Mouse (Mus musculus): ENCODE data around the gene Tmem144. TPM values are rescaled to one million over a fixed set of nuclear protein-coding genes. Genes with fewer than 3 reads are reported as not detected.
"Not testable (repeated sequence)": the region's sequence is repeated elsewhere in the genome, so short reads cannot be mapped to it uniquely, and the experiment has no call there.

The Tmem144 gene
- polyA plus RNA-seq, 1 experiment: 6.6 TPM

DNA sequence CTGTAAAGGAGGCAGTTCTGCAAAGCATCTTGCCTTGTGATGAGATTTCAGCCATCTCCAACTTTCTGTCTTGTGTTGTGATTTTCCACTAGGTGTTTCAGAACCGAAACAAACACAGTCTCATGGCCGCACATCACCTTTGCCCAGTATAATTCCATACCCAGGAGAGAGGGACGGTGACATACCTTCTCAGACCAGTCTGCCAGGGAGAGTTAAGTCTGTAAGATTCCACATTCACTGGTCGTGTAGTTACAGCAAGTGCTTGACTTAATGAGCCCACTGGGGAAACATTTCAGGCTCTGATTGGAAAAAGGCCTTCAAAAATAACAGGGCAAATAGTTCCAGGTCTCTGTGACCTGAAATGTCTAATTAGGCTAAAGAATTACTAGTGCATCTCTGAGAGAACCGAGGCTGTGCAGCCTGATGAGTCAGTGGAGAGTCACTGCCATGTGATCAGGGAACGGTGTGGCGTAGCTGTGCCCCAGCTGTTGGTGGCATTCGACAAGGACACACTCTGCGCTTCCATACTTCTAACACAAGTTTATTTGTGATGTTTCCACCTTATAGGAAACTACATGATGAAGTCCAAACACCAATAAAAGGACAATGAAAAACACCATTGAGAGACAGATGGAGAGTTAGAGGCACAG, 43.9 kb downstream of the Tmem144 start:
- WGBS: 79% methylated on average over 9 of the region's 9 CpGs
- no peaks in the 10 kb centered on the region for H3K27me3 ChIP-seq (ENCODE audit: control insufficient read depth, insufficient read depth, low read length)
- no peak overlapping the region for H3K27ac ChIP-seq (ENCODE audit: insufficient read depth, low read length)
- no peaks in the 10 kb centered on the region for H3K4me1 ChIP-seq (ENCODE audit: control insufficient read depth, insufficient read depth, low read length)
- H3K4me3 ChIP-seq (replicated peaks; ENCODE audit: insufficient read depth, low read depth, low read length): no peak overlapping the region
- DNase-seq: no peak
- no peak for TF ChIP-seq POLR2A (IDR thresholded peaks at IDR 0.05; ENCODE audit: borderline replicate concordance, insufficient read depth, low read length)
- TF ChIP-seq CTCF (IDR thresholded peaks at IDR 0.05; ENCODE audit: borderline replicate concordance, insufficient read depth, low read depth, low read length): no peak

- not testable (repeated sequence) for H3K27ac ChIP-seq (ENCODE audit: insufficient read depth, low read length); H3K4me3 ChIP-seq (replicated peaks; ENCODE audit: insufficient read depth, low read depth, low read length); H3K4me1 ChIP-seq (ENCODE audit: control insufficient read depth, insufficient read depth, low read length); H3K27me3 ChIP-seq (ENCODE audit: control insufficient read depth, insufficient read depth, low read length); DNase-seq
- WGBS: 68% methylated on average over 7 of the region's 7 CpGs
These were observed 51.8 kb downstream of the Tmem144 start for GRCm38 (mm10) chr3:79800761-79801160.

GRCm38 (mm10) chr3:79792307-79792706, 60.3 kb downstream of the Tmem144 start:
- no peaks in the 10 kb centered on the region for H3K27me3 ChIP-seq (ENCODE audit: control insufficient read depth, insufficient read depth, low read length)
- H3K4me1 ChIP-seq (ENCODE audit: control insufficient read depth, insufficient read depth, low read length): no peaks in the 10 kb centered on the region
- H3K27ac ChIP-seq (ENCODE audit: insufficient read depth, low read length): no peak overlapping the region
- no peak for TF ChIP-seq CTCF (IDR thresholded peaks at IDR 0.05; ENCODE audit: borderline replicate concordance, insufficient read depth, low read depth, low read length)
- no peak overlapping the region for H3K4me3 ChIP-seq (replicated peaks; ENCODE audit: insufficient read depth, low read depth, low read length)
- 50% methylated on average over 6 of the region's 6 CpGs for WGBS
- no peak for DNase-seq

DNA sequence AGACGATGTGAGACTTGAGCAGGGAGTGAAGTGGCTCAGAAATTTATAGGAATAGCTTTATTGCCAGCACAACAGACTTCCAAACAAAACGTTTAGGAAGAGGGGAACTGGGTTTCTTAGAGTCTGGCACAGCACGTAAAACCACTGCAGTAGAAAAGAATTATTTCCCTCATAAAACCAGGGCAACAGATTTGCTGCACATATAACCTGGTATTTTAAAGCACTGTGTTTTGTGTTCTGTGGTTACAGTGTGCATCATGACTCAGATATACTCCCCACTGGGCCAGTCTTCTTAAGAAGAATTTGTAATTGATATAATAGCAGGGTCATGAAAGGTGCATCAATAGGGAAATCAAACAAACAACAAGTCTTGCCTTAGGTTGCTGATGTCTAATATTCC, 62.2 kb downstream of the Tmem144 start:
- no peaks in the 10 kb centered on the region for H3K4me1 ChIP-seq (ENCODE audit: control insufficient read depth, insufficient read depth, low read length)
- H3K27me3 ChIP-seq (ENCODE audit: control insufficient read depth, insufficient read depth, low read length): no peaks in the 10 kb centered on the region
- 72% methylated on average over 3 of the region's 3 CpGs for WGBS
- H3K4me3 ChIP-seq (replicated peaks; ENCODE audit: insufficient read depth, low read depth, low read length): no peak overlapping the region
- TF ChIP-seq POLR2A (IDR thresholded peaks at IDR 0.05; ENCODE audit: borderline replicate concordance, insufficient read depth, low read length) (no peak), CTCF (IDR thresholded peaks at IDR 0.05; ENCODE audit: borderline replicate concordance, insufficient read depth, low read depth, low read length) (no peak)
- H3K27ac ChIP-seq (ENCODE audit: insufficient read depth, low read length): no peak overlapping the region
- DNase-seq: no peak

DNA sequence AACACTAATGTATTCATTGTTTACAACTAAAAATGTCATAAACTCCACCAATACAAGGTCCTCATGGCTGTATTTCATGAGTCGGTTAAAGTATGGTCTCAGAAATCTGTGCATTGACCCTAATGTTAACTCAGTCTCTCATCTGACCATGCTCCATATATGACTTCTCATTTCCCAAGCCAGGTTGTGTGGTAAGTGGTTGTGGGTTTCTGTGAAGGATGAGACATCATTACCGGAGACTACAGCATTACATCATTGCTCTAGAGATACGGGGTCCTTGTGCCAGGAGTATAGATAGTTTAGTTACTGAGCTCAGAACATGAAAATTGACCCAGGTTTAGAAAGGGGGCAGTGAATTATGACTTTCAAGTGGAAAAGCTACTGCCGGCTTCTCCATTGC, 63.0 kb downstream of the Tmem144 start:
- TF ChIP-seq CTCF (IDR thresholded peaks at IDR 0.05; ENCODE audit: borderline replicate concordance, insufficient read depth, low read depth, low read length) (no peak), POLR2A (IDR thresholded peaks at IDR 0.05; ENCODE audit: borderline replicate concordance, insufficient read depth, low read length) (no peak)
- no peaks in the 10 kb centered on the region for H3K27me3 ChIP-seq (ENCODE audit: control insufficient read depth, insufficient read depth, low read length)
- no peak overlapping the region for H3K4me3 ChIP-seq (replicated peaks; ENCODE audit: insufficient read depth, low read depth, low read length)
- no peaks in the 10 kb centered on the region for H3K4me1 ChIP-seq (ENCODE audit: control insufficient read depth, insufficient read depth, low read length)
- 89% methylated on average over 4 of the region's 4 CpGs for WGBS
- no peak for DNase-seq
- H3K27ac ChIP-seq (ENCODE audit: insufficient read depth, low read length): no peak overlapping the region

- WGBS: 76% methylated on average over 6 of the region's 6 CpGs
- no peaks in the 10 kb centered on the region for H3K27me3 ChIP-seq (ENCODE audit: control insufficient read depth, insufficient read depth, low read length)
- H3K27ac ChIP-seq (ENCODE audit: insufficient read depth, low read length): no peak overlapping the region
- no peaks in the 10 kb centered on the region for H3K4me1 ChIP-seq (ENCODE audit: control insufficient read depth, insufficient read depth, low read length)
- H3K4me3 ChIP-seq (replicated peaks; ENCODE audit: insufficient read depth, low read depth, low read length): no peak overlapping the region
- TF ChIP-seq CTCF (IDR thresholded peaks at IDR 0.05; ENCODE audit: borderline replicate concordance, insufficient read depth, low read depth, low read length): no peak
- no peak for TF ChIP-seq POLR2A (IDR thresholded peaks at IDR 0.05; ENCODE audit: borderline replicate concordance, insufficient read depth, low read length)
- DNase-seq: no peak
These were observed 63.6 kb downstream of the Tmem144 start for GRCm38 (mm10) chr3:79788959-79789358.

- no peak overlapping the region for H3K27ac ChIP-seq (ENCODE audit: insufficient read depth, low read length)
- H3K27me3 ChIP-seq (ENCODE audit: control insufficient read depth, insufficient read depth, low read length): no peaks in the 10 kb centered on the region
- no peak for DNase-seq
- WGBS: 21% methylated on average over 11 of the region's 11 CpGs
- no peak for TF ChIP-seq POLR2A (IDR thresholded peaks at IDR 0.05; ENCODE audit: borderline replicate concordance, insufficient read depth, low read length)
- no peak for TF ChIP-seq CTCF (IDR thresholded peaks at IDR 0.05; ENCODE audit: borderline replicate concordance, insufficient read depth, low read depth, low read length)
- H3K4me1 ChIP-seq (ENCODE audit: control insufficient read depth, insufficient read depth, low read length): no peaks in the 10 kb centered on the region
- no peak overlapping the region for H3K4me3 ChIP-seq (replicated peaks; ENCODE audit: insufficient read depth, low read depth, low read length)
These were observed 68.2 kb downstream of the Tmem144 start for GRCm38 (mm10) chr3:79784362-79784736.

DNA sequence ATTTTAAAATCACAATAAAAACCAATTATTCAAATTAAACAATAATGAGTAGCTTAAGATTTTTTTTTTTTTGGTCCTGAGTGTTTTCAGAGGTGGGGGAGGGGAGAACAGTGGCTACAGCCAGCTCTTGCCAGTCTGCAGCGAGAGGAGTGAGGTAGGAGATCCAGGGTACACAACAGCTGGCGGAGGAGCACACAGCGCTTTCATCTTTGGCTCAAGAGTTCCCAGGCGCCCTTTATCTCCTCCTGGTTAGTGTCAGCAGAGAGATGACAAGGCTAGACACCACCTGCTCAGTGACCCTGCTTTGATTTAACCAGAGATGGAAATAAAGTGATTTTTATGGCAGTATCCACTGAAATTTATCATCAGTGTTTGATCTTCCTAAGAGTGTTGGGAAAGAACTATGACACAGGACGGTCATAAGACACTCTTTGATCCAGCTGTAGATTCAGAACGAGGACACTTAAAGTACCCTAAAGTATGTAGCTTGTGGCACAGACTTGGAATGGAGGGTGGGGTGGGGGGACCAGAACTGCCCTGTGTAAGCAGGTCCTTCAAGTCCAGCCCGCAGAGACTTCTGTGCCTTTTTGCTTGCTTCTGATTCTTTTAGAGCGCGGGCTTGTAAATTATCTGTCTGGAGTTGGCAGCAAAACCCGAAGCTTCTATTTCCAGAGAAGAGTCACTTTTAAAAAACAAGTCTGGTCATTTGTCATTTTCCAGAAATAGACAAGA, 68.8 kb downstream of the Tmem144 start:
- Histone ChIP-seq H3K27me3 (ENCODE audit: control insufficient read depth, insufficient read depth, low read length) (no peaks in the 10 kb centered on the region), H3K27ac (ENCODE audit: insufficient read depth, low read length) (no peak overlapping the region), H3K4me1 (ENCODE audit: control insufficient read depth, insufficient read depth, low read length) (no peaks in the 10 kb centered on the region), H3K4me3 (replicated peaks; ENCODE audit: insufficient read depth, low read depth, low read length) (no peak overlapping the region)
- DNase-seq: no peak
- WGBS: 54% methylated on average over 10 of the region's 10 CpGs
- TF ChIP-seq CTCF (IDR thresholded peaks at IDR 0.05; ENCODE audit: borderline replicate concordance, insufficient read depth, low read depth, low read length): no peak

Measured in cerebellum, adult 2 months (tissue).